Mouse (Mus musculus): ENCODE measurements around the gene Ly6g6c.

DNA sequence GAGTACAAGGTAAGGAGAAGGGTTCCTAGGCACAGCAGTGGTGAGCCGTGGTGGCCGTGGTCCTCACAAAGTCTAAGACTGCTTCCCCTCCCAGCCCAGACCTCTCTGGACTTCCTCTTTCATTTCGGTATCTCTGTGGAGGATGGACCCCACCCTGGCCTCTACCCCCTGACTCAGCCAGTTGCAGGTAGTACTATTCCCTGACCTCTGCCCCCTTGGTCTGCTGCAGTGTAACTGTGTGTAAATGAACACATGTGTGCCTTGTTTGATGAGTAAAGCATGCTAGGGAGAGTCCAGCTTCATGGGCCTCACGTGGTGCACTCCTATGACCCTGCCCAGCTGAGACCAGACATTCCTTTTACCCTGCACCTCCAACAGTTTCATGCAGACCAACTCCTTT is 41.4 kb upstream of the Ly6g6c start:
- TF ChIP-seq POLR2A (IDR thresholded peaks at IDR 0.05; ENCODE audit: borderline replicate concordance, low read depth, low read length) (no peak), CTCF (IDR thresholded peaks at IDR 0.05; ENCODE audit: low read depth, low read length) (no peak)
